Mouse (Mus musculus) heart, embryonic 13.5 days (tissue): ENCODE data around the gene Nrsn2. TPM values are rescaled to one million over a fixed set of nuclear protein-coding genes. Genes with fewer than 3 reads are reported as not detected.

Experiments
- ATAC-seq: fragments of 200-750 bp; cut with Nextera tagmentation; 2 replicates; pipeline ENCODE4 v1.8.0; 2017; ENCODE audit warnings: moderate TSS enrichment; ENCODE audit not compliant: insufficient number of reproducible peaks, low FRiP score, low TSS enrichment; ENCODE audit errors: extremely low read depth
- H3K27ac ChIP-seq: fragments of 300-500 bp; sonication (generic); replicated peaks from 2 replicates; pipeline ENCODE4 v1.5.1; 2015; ENCODE audit warnings: moderate library complexity, mild to moderate bottlenecking, inconsistent platforms
- H3K27me3 ChIP-seq: fragments of 300-500 bp; sonication (generic); replicated peaks from 2 replicates; pipeline ENCODE4 v1.6.1; 2015; ENCODE audit warnings: mild to moderate bottlenecking, inconsistent platforms
- H3K36me3 ChIP-seq: fragments of 300-500 bp; sonication (generic); 2 replicates; pipeline ENCODE4 v1.6.1; 2015; ENCODE audit warnings: mild to moderate bottlenecking, inconsistent platforms
- H3K4me1 ChIP-seq: fragments of 300-500 bp; sonication (generic); 2 replicates; pipeline ENCODE4 v1.6.1; 2015; ENCODE audit warnings: inconsistent platforms
- H3K4me2 ChIP-seq: fragments of 300-500 bp; sonication (generic); 2 replicates; pipeline ENCODE4 v1.6.1; 2015; ENCODE audit warnings: inconsistent platforms, mild to moderate bottlenecking, moderate library complexity
- H3K4me3 ChIP-seq: fragments of 300-500 bp; sonication (generic); 2 replicates; pipeline ENCODE4 v1.5.1; 2015; ENCODE audit warnings: moderate library complexity, mild to moderate bottlenecking, inconsistent platforms
- H3K9ac ChIP-seq: fragments of 300-500 bp; sonication (generic); 2 replicates; pipeline ENCODE4 v1.6.1; 2015; ENCODE audit warnings: inconsistent platforms, mild to moderate bottlenecking, moderate library complexity
- H3K9me3 ChIP-seq: fragments of 300-500 bp; sonication (generic); 2 replicates; pipeline ENCODE4 v1.6.1; 2016; ENCODE audit warnings: inconsistent platforms
- WGBS: fragments of 180-500 bp; shearing (Covaris S2); methylation state at CpG from one replicate; pipeline ENCODE4 v1.1.7; 2015; ENCODE audit warnings: mixed read lengths; 5-methylcytosine and 5-hydroxymethylcytosine counted together
- polyA plus RNA-seq: library from polyadenylated mRNA; unstranded; fragments of >200 nt; fragmentation: Nextera tagmentation; extraction: Ambion mirVana; gene quantifications from 2 replicates; pipeline ENCODE4 v1.2.1, GENCODE M21; 2015

Nrsn2 gene
- polyA plus RNA-seq, 1 experiment from 2014 or later = 3.7 TPM

DNA sequence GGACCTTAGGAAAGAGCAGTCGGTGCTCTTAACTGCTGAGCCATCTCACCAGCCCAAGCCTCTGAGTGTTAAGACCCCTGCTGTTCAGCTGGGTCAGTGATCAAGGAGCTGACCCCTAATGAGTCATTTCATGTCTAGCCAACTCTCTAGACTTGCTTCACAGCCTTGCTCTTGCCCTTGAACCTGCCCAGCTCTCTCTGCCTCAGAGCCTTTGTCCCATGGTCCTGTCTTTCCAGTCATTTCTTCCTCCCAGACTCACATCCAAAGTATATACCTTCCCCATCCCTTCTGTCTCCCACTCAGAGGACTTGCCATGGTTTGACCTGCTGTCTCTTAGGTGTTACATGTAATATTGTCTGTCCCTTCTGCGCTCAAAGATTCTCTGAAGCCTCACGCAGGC is 19.2 kb downstream of the Nrsn2 start:
- Histone ChIP-seq H3K9ac (no peak overlapping the region), H3K9me3 (no peaks in the 10 kb centered on the region), H3K36me3 (no peaks in the 10 kb centered on the region), H3K27ac (no peak overlapping the region), H3K27me3 (no peaks in the 10 kb centered on the region), H3K4me3 (no peak overlapping the region), H3K4me1 (peaks cover 22% of the 10 kb centered on the region), H3K4me2 (no peak overlapping the region)
- WGBS = 86% methylated on average over 3 of the region's 3 CpGs
- no peak for ATAC-seq

DNA sequence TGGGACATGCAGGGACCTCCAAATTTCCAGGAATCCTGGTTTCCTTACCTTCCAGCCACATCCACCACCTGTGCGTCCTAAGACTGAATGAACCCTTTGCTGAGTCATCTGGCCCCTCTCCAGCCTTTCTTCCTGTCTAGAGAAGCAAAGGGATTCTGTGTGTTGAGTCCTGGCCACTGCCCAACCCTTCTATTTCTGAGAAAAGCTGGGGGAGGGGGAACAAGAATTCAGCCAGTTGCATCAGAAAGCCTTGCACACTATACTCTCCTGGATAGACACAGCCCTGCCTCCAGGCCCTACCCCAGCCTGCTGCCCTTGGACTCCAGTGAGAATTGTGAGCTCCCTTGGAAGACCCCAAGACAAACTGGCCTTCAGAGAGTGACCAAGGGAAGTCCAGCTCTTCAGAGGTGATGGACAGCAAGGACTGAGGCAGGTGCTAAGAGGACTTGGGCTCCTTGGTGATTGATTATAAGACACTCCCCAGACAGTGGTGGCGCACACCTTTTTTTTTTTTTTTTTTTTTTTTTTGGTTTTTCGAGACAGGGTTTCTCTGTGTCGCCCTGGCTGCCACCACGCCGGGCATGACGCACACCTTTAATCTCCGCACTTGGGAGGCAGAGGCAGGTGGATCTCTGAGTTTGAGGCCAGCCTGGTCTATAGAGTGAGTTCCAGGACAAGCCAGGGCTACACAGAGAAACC is 26.4 kb downstream of the Nrsn2 start:
- Histone ChIP-seq H3K4me2 (no peak overlapping the region; the same call in 1 of the 2 replicates), H3K36me3 (no peaks in the 10 kb centered on the region), H3K4me1 (peaks cover 36% of the 10 kb centered on the region), H3K4me3 (no peak overlapping the region), H3K27me3 (no peaks in the 10 kb centered on the region), H3K9me3 (no peaks in the 10 kb centered on the region), H3K27ac (peak overlapping the region; percentile 39; the same call in 1 of the 2 replicates), H3K9ac (peak overlapping the region; percentile 21; the same call in 1 of the 2 replicates)
- WGBS = 74% methylated on average over 8 of the region's 8 CpGs
- 0 out of 2 replicates have a peak, but pooled peaks have one; percentile 28 for ATAC-seq

DNA sequence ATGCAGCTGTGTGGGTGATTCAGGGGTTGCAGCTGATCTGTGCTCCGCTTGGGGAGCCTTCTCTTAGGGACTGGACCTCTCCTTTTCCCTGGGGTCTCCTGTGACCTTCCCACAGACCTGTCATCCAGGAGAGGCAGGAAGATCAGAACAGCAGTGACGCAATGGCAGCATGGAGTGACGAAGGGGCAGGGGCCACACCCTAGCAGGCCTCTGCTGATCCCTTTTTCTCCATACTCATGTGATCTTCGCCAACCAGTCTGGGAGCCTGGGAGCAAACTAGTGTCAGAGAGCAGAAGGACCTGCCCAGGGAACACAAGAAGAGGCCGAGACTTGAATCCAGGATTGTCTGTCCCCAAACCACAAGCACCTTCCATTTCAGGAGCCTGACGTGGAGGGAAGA is 27.2 kb downstream of the Nrsn2 start:
- peaks cover 44% of the 10 kb centered on the region for H3K4me1 ChIP-seq
- H3K4me2 ChIP-seq = no peak overlapping the region; the same call in 1 of the 2 replicates
- H3K36me3 ChIP-seq = no peaks in the 10 kb centered on the region
- H3K9ac ChIP-seq = 0 out of 2 replicates have a peak overlapping the region, but pooled peaks have one; percentile 21
- ATAC-seq = peak; percentile 61
- H3K27me3 ChIP-seq = no peaks in the 10 kb centered on the region
- no peaks in the 10 kb centered on the region for H3K9me3 ChIP-seq
- peak overlapping the region; percentile 39 for H3K27ac ChIP-seq
- H3K4me3 ChIP-seq = no peak overlapping the region
- WGBS = 77% methylated on average over 6 of the region's 6 CpGs

DNA sequence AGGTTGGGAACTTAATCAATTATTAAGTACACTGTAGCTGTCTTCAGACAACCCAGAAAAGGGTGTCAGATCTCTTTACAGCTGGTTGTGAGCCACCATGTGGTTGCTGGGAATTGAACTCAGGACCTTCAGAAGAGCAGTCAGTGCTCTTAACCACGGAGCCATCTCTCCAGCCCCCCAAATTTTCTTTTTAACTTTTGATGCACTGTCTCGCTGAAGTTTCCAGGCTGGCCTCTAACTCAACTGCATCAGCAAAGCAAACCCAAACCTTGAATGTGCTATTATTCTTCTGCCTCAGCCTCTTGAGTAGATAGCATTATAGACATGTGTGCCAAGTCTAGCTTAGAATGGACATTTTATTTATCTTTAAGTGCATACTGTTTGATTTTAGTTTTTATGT is 28.7 kb downstream of the Nrsn2 start:
- peak overlapping the region; percentile 65; the same call in 1 of the 2 replicates for H3K27ac ChIP-seq
- ATAC-seq = no peak
- no peak overlapping the region for H3K9ac ChIP-seq
- no peak overlapping the region for H3K4me2 ChIP-seq
- H3K27me3 ChIP-seq = no peaks in the 10 kb centered on the region
- peaks cover 51% of the 10 kb centered on the region for H3K4me1 ChIP-seq
- H3K4me3 ChIP-seq = no peak overlapping the region
- no peaks in the 10 kb centered on the region for H3K36me3 ChIP-seq
- no peaks in the 10 kb centered on the region for H3K9me3 ChIP-seq
- WGBS = 78% methylated on average over 2 of the region's 2 CpGs

DNA sequence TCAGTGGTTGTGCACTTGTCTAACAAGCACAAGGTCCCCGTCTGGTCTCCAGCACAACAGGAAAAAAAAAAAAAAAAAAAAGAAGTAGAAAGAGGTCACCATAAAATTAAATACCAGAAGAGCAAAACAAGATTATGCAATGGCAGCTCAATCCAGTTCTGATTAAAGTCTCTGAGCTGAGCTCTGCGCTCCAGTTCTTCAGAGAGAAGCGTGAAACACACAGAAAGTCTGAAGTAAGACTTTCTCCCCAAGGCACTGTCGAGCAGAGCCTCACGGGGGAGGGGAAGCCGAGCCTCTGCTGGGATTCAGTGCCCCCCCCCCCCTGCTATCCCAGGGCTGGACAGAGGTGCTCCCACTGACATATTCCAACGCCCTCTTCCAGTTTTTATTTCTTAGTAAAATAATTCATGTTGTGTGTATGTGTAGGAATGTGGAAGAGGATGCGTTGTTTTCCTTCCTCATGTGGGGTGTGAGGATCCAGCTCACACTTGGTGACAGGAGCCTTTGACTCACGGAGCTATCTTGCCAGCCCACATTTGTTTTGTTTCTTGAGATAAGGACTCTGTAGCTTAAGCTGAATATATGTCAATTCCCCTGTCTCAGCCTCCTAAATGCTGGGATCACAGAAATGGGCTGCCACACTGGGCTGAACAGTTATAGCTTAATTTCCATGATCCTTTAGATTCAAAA is 29.5 kb downstream of the Nrsn2 start:
- no peak for ATAC-seq
- Histone ChIP-seq H3K9me3 (no peaks in the 10 kb centered on the region), H3K27ac (peak overlapping the region; percentile 65), H3K4me2 (peak overlapping the region; percentile 42; the same call in 1 of the 2 replicates), H3K4me3 (no peak overlapping the region), H3K9ac (0 out of 2 replicates have a peak overlapping the region, but pooled peaks have one; percentile 6), H3K27me3 (no peaks in the 10 kb centered on the region), H3K4me1 (peaks cover 51% of the 10 kb centered on the region), H3K36me3 (no peaks in the 10 kb centered on the region)
- 17% methylated on average over 9 of the region's 9 CpGs for WGBS

- Histone ChIP-seq H3K9me3 (no peaks in the 10 kb centered on the region), H3K9ac (no peak overlapping the region), H3K4me1 (peaks cover 46% of the 10 kb centered on the region), H3K27ac (no peak overlapping the region), H3K36me3 (no peaks in the 10 kb centered on the region), H3K27me3 (no peaks in the 10 kb centered on the region), H3K4me3 (no peak overlapping the region), H3K4me2 (0 out of 2 replicates have a peak overlapping the region, but pooled peaks have one; percentile 81)
- no peak for ATAC-seq
- 68% methylated on average over 6 of the region's 6 CpGs for WGBS
These were observed 31.0 kb downstream of the Nrsn2 start for GRCm38 (mm10) chr2:152345393-152345792.

DNA sequence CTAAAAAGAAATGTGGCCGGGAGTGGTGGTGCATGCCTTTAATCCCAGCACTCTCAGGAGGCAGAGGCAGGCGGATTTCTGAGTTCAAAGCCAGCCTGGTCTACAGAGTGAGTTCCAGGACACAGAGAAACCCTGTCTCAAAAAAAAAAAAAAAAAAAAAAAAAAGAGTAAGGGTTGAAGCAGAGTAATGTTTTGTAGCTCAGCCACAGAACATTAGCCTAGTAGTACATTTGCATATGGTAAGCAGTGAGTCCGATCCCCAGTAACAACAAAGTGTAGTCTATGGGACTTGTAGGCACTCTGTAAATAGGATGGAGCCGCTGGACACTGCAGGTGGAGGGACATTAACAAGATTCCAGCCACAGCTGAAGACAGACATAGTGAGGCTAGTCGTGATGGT is 31.5 kb downstream of the Nrsn2 start:
- Histone ChIP-seq H3K27me3 (no peaks in the 10 kb centered on the region), H3K4me1 (peaks cover 44% of the 10 kb centered on the region), H3K27ac (0 out of 2 replicates have a peak overlapping the region, but pooled peaks have one; percentile 55), H3K4me3 (no peak overlapping the region), H3K9ac (peak overlapping the region; percentile 77; the same call in 1 of the 2 replicates), H3K4me2 (peak overlapping the region; percentile 81), H3K36me3 (no peaks in the 10 kb centered on the region), H3K9me3 (no peaks in the 10 kb centered on the region)
- 62% methylated on average over 5 of the region's 5 CpGs for WGBS
- no peak for ATAC-seq

DNA sequence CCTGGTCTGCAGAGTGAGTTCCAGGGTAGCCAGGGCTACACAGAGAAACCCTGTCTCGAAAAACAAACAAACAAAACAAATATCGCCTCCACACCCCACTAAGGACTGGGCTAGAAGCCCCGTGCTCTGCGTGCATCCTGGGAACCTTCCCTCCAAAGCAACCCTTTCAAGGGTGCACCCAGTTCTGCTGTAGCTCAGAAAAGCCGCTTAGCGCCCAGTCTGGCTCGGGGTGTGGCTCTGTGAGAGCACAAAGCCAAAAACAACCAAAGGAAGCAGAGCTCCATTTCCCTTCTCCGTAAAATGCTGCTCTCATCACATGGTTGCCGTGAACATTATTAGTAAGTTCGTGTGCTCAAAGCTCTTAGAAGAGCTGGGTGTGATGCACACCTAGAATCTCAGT is 32.1 kb downstream of the Nrsn2 start:
- Histone ChIP-seq H3K9me3 (no peaks in the 10 kb centered on the region), H3K4me1 (peaks cover 38% of the 10 kb centered on the region), H3K4me2 (peak overlapping the region; percentile 81), H3K27ac (peak overlapping the region; percentile 55), H3K4me3 (peak overlapping the region; percentile 64), H3K27me3 (no peaks in the 10 kb centered on the region), H3K36me3 (no peaks in the 10 kb centered on the region), H3K9ac (peak overlapping the region; percentile 77)
- 6% methylated on average over 10 of the region's 10 CpGs for WGBS
- 0 out of 2 replicates have a peak, but pooled peaks have one; percentile 19 for ATAC-seq

DNA sequence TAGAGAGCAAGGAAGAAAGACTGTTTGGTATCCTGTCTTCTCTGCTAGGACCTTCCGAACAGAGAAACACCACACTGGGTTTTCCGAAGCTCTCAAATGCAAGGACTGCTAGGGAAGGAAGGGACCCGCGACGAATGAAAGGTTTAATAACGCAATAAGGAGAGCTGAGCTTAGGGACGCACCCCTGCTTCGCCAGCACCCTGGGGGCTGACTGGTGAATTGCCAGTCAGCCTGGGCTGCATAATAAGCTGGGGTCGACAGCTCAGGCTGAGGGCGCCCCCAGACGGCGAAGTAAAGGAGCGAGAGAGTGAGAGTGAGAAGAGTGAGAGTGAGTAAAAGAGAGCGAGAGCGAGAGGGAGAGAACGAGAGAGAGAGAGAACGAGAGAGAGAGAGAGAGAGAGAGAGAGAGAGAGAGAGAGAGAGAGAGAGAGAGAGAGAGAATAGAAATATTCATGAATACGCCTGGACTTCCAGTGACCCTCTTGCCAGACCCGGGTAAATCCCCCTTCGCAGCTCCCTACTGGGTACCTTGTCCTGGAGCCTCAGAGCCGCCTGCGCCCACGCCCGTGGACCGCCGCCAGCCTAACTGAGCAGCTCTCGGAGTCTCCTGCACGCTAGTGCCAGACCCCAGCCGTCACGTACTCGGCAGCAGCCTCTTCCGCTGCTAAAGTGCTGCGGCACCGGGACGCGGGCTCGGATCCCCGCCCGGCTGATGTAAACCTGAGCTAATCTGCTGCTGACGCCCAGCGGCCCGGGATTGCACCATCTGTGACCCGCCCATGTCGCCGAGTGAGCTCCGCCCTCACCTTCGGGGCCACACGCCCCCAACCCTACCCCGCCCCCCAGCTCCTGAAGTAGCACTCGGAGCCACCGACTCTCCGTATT is 32.9 kb downstream of the Nrsn2 start, which contains the start of gene Trib3:
Gene Trib3 (minus strand): TSS at position 704 of the 885 bp plus-strand sequence.
- H3K27me3 ChIP-seq = no peaks in the 10 kb centered on the region
- H3K4me2 ChIP-seq = peak within 1 kb of the TSS; percentile 81
- H3K9ac ChIP-seq = peak within 1 kb of the TSS; percentile 77
- no peaks in the 10 kb centered on the region for H3K36me3 ChIP-seq
- peaks cover 34% of the 10 kb centered on the region for H3K4me1 ChIP-seq
- H3K4me3 ChIP-seq = peak within 1 kb of the TSS; percentile 64
- H3K27ac ChIP-seq = peak within 1 kb of the TSS; percentile 55
- ATAC-seq = peak; percentile 82
- WGBS = under 1% methylated on average over 52 of the region's 52 CpGs
- no peaks in the 10 kb centered on the region for H3K9me3 ChIP-seq

- WGBS = 83% methylated on average over 22 of the region's 22 CpGs
- H3K4me1 ChIP-seq = peaks cover 33% of the 10 kb centered on the region
- no peak overlapping the region; the same call in 1 of the 2 replicates for H3K4me3 ChIP-seq
- H3K36me3 ChIP-seq = no peaks in the 10 kb centered on the region
- H3K4me2 ChIP-seq = no peak overlapping the region; the same call in 1 of the 2 replicates
- no peaks in the 10 kb centered on the region for H3K27me3 ChIP-seq
- H3K27ac ChIP-seq = no peak overlapping the region
- no peaks in the 10 kb centered on the region for H3K9me3 ChIP-seq
- ATAC-seq = no peak
- no peak overlapping the region for H3K9ac ChIP-seq
These were observed 36.7 kb downstream of the Nrsn2 start for GRCm38 (mm10) chr2:152339631-152340179.
